Mouse (Mus musculus): Measurements from ENCODE around the gene Zdbf2.

The Zdbf2 gene

GRCm38 (mm10) chr1:63272741-63273338, at the start of gene Zdbf2:
Zdbf2 (plus strand) TSS chr1:63273265.
- DNase-seq (ENCODE audit: low spot score): no peak

GRCm38 (mm10) chr1:63225009-63225408, 48.1 kb upstream of the Zdbf2 start:
- no peak for DNase-seq (ENCODE audit: low spot score)

- DNase-seq (ENCODE audit: low spot score): no peak
Observed at GRCm38 (mm10) chr1:63225890-63226289, 47.2 kb upstream of the Zdbf2 start.

- no peak for DNase-seq (ENCODE audit: low spot score)
Observed at GRCm38 (mm10) chr1:63227241-63227640, 45.8 kb upstream of the Zdbf2 start.

GRCm38 (mm10) chr1:63237371-63237770, 35.7 kb upstream of the Zdbf2 start:
- DNase-seq (ENCODE audit: low spot score): no peak

GRCm38 (mm10) chr1:63239305-63239704, 33.8 kb upstream of the Zdbf2 start:
- no peak for DNase-seq (ENCODE audit: low spot score)

GRCm38 (mm10) chr1:63239751-63240150, 33.3 kb upstream of the Zdbf2 start:
- DNase-seq (ENCODE audit: low spot score): no peak

GRCm38 (mm10) chr1:63243854-63244253, 29.2 kb upstream of the Zdbf2 start:
- DNase-seq (ENCODE audit: low spot score): no peak

GRCm38 (mm10) chr1:63246862-63247521, 26.1 kb upstream of the Zdbf2 start:
- DNase-seq (ENCODE audit: low spot score): no peak

- no peak for DNase-seq (ENCODE audit: low spot score)
Observed at GRCm38 (mm10) chr1:63247831-63248359, 25.2 kb upstream of the Zdbf2 start.

GRCm38 (mm10) chr1:63248360-63248851, 24.7 kb upstream of the Zdbf2 start:
- DNase-seq (ENCODE audit: low spot score): no peak

GRCm38 (mm10) chr1:63249261-63249660, 23.8 kb upstream of the Zdbf2 start:
- DNase-seq (ENCODE audit: low spot score): no peak

- no peak for DNase-seq (ENCODE audit: low spot score)
Observed at GRCm38 (mm10) chr1:63252351-63253209, 20.5 kb upstream of the Zdbf2 start.

GRCm38 (mm10) chr1:63253291-63253690, 19.8 kb upstream of the Zdbf2 start:
- DNase-seq (ENCODE audit: low spot score): no peak

GRCm38 (mm10) chr1:63255101-63255500, 18.0 kb upstream of the Zdbf2 start:
- no peak for DNase-seq (ENCODE audit: low spot score)

- no peak for DNase-seq (ENCODE audit: low spot score)
Observed at GRCm38 (mm10) chr1:63256083-63256482, 17.0 kb upstream of the Zdbf2 start.

GRCm38 (mm10) chr1:63258501-63258900, 14.6 kb upstream of the Zdbf2 start:
- DNase-seq (ENCODE audit: low spot score): no peak

- no peak for DNase-seq (ENCODE audit: low spot score)
Observed at GRCm38 (mm10) chr1:63259271-63259830, 13.7 kb upstream of the Zdbf2 start.

- DNase-seq (ENCODE audit: low spot score): no peak
Observed at GRCm38 (mm10) chr1:63259916-63260741, 12.9 kb upstream of the Zdbf2 start.

GRCm38 (mm10) chr1:63260742-63261033, 12.4 kb upstream of the Zdbf2 start:
- DNase-seq (ENCODE audit: low spot score): no peak

GRCm38 (mm10) chr1:63261041-63261590, 11.9 kb upstream of the Zdbf2 start:
- DNase-seq (ENCODE audit: low spot score): no peak

All from layer of hippocampus, adult 11-12 months (tissue).